Mouse (Mus musculus) adrenal gland, adult 8-10 months (tissue): ENCODE data around the gene Aldh3a2. TPM values are rescaled to one million over a fixed set of nuclear protein-coding genes. Genes with fewer than 3 reads are reported as not detected.

Source experiments
- total RNA-seq, 4 experiments: library from RNA; stranded (reverse); gene quantifications; 2 replicates each; pipeline ENCODE4 v1.2.4; 2022

Aldh3a2 gene
- total RNA-seq, 4 experiments from 2014 or later = 54.6 to 81.7 (median 68.1) TPM

Other genes starting within 250 kb of the Aldh3a2 start
- gene Kcnj12, start 244.9 kb downstream of the Aldh3a2 start, total RNA-seq = 1 to 10 TPM; 2.4 to 3.6 (median 2.7) TPM
- gene Tnfrsf13b, start 140.7 kb downstream of the Aldh3a2 start, total RNA-seq = 1 to 10 TPM in 2 of 4 experiments, under 1 TPM in 2; 0.17 to 2.2 (median 0.84) TPM
- 10 to 100 TPM; 81.5 to 98.0 (median 85.4) TPM for gene Usp22, start 92.4 kb downstream of the Aldh3a2 start, total RNA-seq
- under 1 TPM in 2 of 4 experiments, not detected in 2; 0.28 to 0.46 TPM for gene Aldh3a1, start 59.9 kb downstream of the Aldh3a2 start, total RNA-seq
- gene Slc47a2, start 75.4 kb upstream of the Aldh3a2 start, total RNA-seq = not detected
- gene Slc47a1, start 110.9 kb upstream of the Aldh3a2 start, total RNA-seq = 1 to 10 TPM in 2 of 4 experiments, under 1 TPM in 2; 0.43 to 2.9 (median 0.96) TPM
- gene Rnf112, start 186.7 kb upstream of the Aldh3a2 start, total RNA-seq = 1 to 10 TPM; 1.7 to 2.3 (median 2.0) TPM
- 1 to 10 TPM; 3.4 to 5.8 (median 4.9) TPM for gene Mfap4, start 218.0 kb upstream of the Aldh3a2 start, total RNA-seq
- 10 to 100 TPM; 15.2 to 22.1 (median 20.4) TPM for gene Mapk7, start 226.9 kb upstream of the Aldh3a2 start, total RNA-seq
- gene B9d1, start 237.7 kb upstream of the Aldh3a2 start, total RNA-seq = 10 to 100 TPM; 16.5 to 31.6 (median 25.2) TPM